ENCODE assay signal across 11 mouse cellular contexts in genomic region chr6:86077880-86078279, GRCm38 (mm10). TPM values are rescaled to one million over a fixed set of nuclear protein-coding genes. Genes with fewer than 3 reads are reported as not detected.
DNase-seq lines count a peak whose midpoint lies in the region; ATAC-seq and TF ChIP-seq lines count a peak whose summit lies in the region.
"Had no signal": no experiment of that assay in that cellular context is flagged by ENCODE, and none has a peak within 500 bp of the region (broad histone marks: within the 10 kb centered on the region; RNA-seq: fewer than 3 reads in every experiment).

No protein-coding gene starts in this region.

- no peak overlapping the region for H3K27ac ChIP-seq in spleen, adult 2 months (ENCODE audit: insufficient read depth, low read length)

- intact Hi-C loops in left cerebral cortex, postnatal 36 days (cut with DNase I) = no loop called here

- peaks cover 39% of the 10 kb centered on the region for H3K4me1 ChIP-seq in megakaryocyte, embryonic 14.5 days
- peaks cover 95% of the 10 kb centered on the region for H3K4me1 ChIP-seq in erythroblast, embryonic 14.5 days (ENCODE audit: control insufficient read depth)
- no peaks in the 10 kb centered on the region for H3K4me1 ChIP-seq in spleen, adult 2 months (ENCODE audit: control insufficient read depth, insufficient read depth, insufficient read length)

- no peak for TF ChIP-seq CTCF in spleen, adult 2 months (IDR thresholded peaks at IDR 0.05; ENCODE audit: extremely low read depth, insufficient read depth, insufficient read length, insufficient replicate concordance)

- peak; percentile 42 for DNase-seq in c-Kit-positive CD71-negative TER-119-negative erythroid progenitor cells, embryonic 14.5 days (ENCODE audit: low read depth)
- DNase-seq in spleen, adult 2 months (ENCODE audit: low read depth in 1 of 2, low spot score in 2 of 2) = no peak
- no peak for DNase-seq in urinary bladder, postnatal 4 days (ENCODE audit: low spot score in 2 of 2)
- no peak for DNase-seq in left cerebral cortex, postnatal 36 days (ENCODE audit: low spot score in 2 of 2)
- DNase-seq: adrenal gland, postnatal 14 days; forebrain, postnatal 0 days; lung, postnatal 10 days; thymus, postnatal 36 days had no signal

- peak overlapping the region; percentile 67 for H3K4me3 ChIP-seq in megakaryocyte, embryonic 14.5 days (replicated peaks)
- peak overlapping the region; percentile 79 for H3K4me3 ChIP-seq in erythroblast, embryonic 14.5 days (replicated peaks)
- 0 out of 2 replicates have a peak overlapping the region, but pooled peaks have one; percentile 31 for H3K4me3 ChIP-seq in spleen, adult 2 months (ENCODE audit: extremely low read depth, insufficient read depth, insufficient read length)

- no peak for ATAC-seq in megakaryocyte, adult 5-6 weeks (ENCODE audit: poor library complexity, severe bottlenecking)
- ATAC-seq: forebrain, postnatal 0 days had no signal

- H3K9me3 ChIP-seq in megakaryocyte, embryonic 14.5 days = no peaks in the 10 kb centered on the region
- H3K9me3 ChIP-seq in erythroblast, embryonic 14.5 days (ENCODE audit: control insufficient read depth, low read length) = no peaks in the 10 kb centered on the region

- no peak for TF ChIP-seq POLR2A in spleen, adult 2 months (IDR thresholded peaks at IDR 0.05; ENCODE audit: low read depth, low read length)

- WGBS in spleen, adult 2 months = 66% methylated on average over 5 of the region's 5 CpGs

- H3K36me3 ChIP-seq in megakaryocyte, embryonic 14.5 days (replicated peaks; ENCODE audit: low read length) = no peaks in the 10 kb centered on the region
- H3K36me3 ChIP-seq in erythroblast, embryonic 14.5 days (ENCODE audit: control insufficient read depth) = peaks cover 48% of the 10 kb centered on the region
- H3K36me3 ChIP-seq in spleen, adult 2 months (ENCODE audit: control insufficient read depth, insufficient read depth, low read length) = no peaks in the 10 kb centered on the region

- peaks cover 37% of the 10 kb centered on the region for H3K27me3 ChIP-seq in megakaryocyte, embryonic 14.5 days (replicated peaks)
- no peaks in the 10 kb centered on the region for H3K27me3 ChIP-seq in erythroblast, embryonic 14.5 days (ENCODE audit: control insufficient read depth)
- H3K27me3 ChIP-seq in spleen, adult 2 months (ENCODE audit: control insufficient read depth, insufficient read depth, low read length) = no peaks in the 10 kb centered on the region

RNA-seq across cellular contexts. Expression of gene Add2, which starts 49.4 kb away (rescaled TPM):
- polyA plus RNA-seq in megakaryocyte, embryonic 14.5 days (2012; ENCODE audit: insufficient read depth, low replicate concordance) = 0.19 and 0.46 TPM in 2 replicates
- total RNA-seq in megakaryocyte, adult 5-6 weeks (2015) = 1.0 and 2.1 TPM in 2 replicates
- total RNA-seq in megakaryocyte, adult 5-6 weeks (2017) = 2.4 and 3.1 TPM in 2 replicates
- 39.0 and 41.8 TPM in 2 replicates for polyA plus RNA-seq in erythroblast, embryonic 14.5 days (2012)
- 17.0 and 17.6 TPM in 2 replicates for polyA plus RNA-seq in spleen, adult 2 months (2012; rRNA removed)
- total RNA-seq in left cerebral cortex, postnatal 36 days (2021) = 100 to 1,000 TPM; 220 to 232 TPM

Comparison
In these comparisons a context has a peak if more than half of its experiments do, and no peak if none do; other contexts are left out.
1. RNA of gene Add2, which starts 49.4 kb away (polyA plus RNA-seq): 39.0 to 41.8 TPM in erythroblast, embryonic 14.5 days and 17.0 to 17.6 TPM in spleen, adult 2 months; 0.19 to 0.46 TPM in megakaryocyte, embryonic 14.5 days; every median in the first group is over 10 times any median in the second.
2. Peak in every context shown above with its lines, with median percentiles within 50 percentile points of each other: H3K4me3 ChIP-seq.